Mouse (Mus musculus) adrenal gland, postnatal 36 days (tissue): Measurements from ENCODE around the gene Spsb4. TPM values are rescaled to one million over a fixed set of nuclear protein-coding genes. Genes with fewer than 3 reads are reported as not detected.

ENCODE experiments used
- DNase-seq, 2 experiments: peaks; one replicate each; pipeline ENCODE4 v3.0.0; 2021; ENCODE audit warnings: mixed read lengths in 1 of 2
- total RNA-seq, 2 experiments: library from RNA; stranded (reverse); gene quantifications; 2 replicates each; pipeline ENCODE4 v1.2.3; 2021

Spsb4 gene
- total RNA-seq, 2 experiments from 2014 or later, result 0.93 to 0.99 TPM

DNA sequence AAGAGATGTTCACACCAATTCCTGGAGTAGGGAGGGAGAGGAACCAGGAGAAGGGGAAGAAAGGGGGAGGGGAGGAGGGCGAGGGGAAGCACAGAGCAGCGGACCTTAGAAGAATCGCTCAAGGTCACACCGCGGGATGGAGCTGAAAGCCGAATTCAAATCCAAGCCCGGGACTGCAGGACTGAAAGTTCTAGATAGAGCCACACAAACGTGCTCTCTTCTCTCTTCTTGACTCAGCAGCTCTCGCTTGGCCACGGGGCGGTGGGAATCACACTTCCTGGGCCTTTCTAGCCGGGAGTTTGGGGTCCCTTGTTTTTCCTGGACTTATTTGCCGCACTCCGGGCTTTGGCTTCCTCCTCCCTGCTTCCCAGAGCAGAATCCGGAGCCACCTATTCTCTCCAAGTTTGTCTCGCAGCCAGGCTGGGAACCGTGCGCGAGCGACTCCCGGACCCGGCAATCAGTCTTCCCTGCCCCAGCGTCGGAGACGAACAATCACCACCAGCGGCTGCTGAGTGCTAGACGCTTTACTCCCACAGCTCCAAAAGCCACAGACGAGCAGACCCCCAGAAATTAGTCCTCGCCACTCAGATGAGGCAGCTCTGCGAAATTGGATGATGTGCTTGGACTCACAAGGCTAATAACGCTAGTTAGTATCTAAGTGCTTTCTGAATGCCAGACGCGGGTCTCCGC lies 1.4 kb downstream of the Spsb4 start:
- DNase-seq, result peak; percentile 46 to 49

DNA sequence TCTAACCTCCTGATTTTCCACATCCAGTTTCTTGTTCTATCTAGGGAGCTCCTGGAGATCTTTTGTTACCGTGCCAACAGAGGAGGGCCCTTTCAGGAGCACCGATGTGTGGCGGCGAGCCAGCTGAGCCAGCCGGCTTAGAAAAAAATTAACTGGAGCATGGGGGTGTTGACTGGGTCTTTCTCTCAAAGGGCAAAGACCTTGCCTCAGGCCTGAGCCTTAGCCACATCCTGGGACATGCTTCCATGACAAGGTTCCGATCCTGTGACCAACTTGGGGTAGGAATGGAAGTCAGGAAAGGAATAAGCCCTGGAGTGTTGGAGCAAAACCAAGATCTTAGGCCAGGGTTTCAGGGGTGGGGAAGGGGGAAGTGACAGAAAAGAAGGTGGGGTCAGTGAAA lies 2.9 kb downstream of the Spsb4 start:
- DNase-seq, result peak in 1 of 2 experiments; percentile 10

DNA sequence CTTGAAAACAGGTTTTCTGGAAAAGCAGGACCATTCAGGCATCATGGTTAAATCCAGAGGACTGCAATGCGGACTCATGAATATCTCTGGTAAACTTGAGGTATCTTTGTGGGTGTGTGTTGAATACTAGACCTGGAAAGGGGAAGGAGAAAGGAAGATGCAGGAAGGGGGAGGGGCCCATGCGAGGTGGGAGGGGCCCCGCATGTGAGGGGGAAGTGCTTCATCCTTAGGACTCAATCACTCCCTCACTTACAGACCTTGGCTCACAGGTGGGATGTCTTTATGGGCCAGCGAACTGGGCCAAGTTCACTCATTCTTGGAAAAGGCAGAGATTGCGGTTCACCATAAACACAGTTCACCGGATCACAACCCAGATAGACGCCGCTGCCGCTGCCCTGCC lies 4.9 kb downstream of the Spsb4 start:
- no peak for DNase-seq

DNA sequence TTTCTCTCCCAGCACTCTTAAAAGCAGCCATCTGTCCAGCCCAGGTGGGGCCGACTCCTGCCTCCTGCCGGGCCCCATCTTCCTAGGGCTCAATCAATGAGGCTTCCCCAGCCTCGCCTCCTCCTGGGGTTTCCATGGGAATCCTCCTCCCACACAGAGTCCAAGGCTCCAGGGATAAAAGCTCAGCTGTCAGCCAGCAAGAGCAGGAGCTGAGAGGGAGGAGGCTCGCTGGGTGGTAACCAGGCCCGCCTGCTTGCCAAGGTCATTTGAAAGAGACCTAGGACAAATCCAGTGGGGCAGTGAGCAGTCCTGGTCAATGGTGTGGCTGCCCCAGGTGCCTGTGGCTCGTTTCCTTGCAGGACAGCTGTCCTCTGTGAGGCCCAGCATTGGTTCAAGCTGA lies 5.5 kb downstream of the Spsb4 start:
- peak; percentile 40 to 46 for DNase-seq

DNA sequence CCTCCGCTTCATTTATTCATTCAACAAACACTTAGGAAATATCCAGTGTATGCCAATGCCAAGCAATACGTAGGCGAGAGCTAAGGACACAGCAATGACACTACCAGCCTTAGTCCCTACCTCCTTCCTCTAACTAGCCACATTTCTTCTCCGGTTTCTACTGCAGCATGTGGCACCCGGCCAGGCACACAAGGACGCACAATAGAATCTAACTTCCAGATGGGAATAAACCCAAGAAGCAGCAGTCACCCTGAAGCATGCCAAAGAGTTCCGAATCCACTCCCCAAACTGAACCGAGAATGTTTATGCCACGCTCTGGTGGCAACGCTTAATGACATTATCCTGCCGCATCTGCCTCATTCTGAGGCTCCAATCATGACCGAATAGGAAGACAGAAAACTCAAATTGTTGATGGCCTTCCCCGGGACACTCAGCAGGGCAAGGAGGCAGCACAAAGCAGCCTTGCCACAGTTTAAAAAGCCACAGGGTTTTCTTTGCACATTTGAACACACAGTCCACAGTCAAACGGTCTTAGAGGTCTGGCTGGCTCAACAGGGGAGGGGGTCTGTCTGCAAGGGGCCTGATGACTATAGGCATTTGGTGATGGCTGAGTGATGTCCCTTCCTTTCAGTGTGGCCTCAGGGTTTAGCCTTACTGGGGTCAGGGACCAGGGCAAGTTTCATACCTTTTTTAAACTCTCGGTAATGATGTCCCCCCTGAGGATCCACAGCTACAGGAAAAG lies 7.0 kb downstream of the Spsb4 start:
- peak; percentile 67 for DNase-seq

DNA sequence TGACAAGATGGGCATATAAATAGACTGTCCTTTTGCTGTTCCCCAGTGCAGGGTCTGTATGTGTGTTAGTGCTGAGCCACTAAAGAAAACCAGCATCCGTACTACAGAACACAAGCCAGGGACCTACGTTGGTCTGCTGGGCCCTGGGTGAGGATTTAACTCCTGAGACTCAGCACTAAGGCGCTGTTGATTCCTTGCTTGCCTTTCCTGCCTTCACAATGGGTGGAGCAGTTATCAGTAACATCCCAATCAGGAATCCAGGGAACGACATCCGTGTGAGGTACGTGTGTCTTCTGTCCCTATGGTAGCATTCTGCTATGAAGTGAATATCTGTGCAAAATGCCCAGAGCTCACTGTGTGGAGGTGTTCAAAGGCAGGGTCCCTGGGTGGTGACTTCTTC lies 8.2 kb downstream of the Spsb4 start:
- no peak for DNase-seq

DNA sequence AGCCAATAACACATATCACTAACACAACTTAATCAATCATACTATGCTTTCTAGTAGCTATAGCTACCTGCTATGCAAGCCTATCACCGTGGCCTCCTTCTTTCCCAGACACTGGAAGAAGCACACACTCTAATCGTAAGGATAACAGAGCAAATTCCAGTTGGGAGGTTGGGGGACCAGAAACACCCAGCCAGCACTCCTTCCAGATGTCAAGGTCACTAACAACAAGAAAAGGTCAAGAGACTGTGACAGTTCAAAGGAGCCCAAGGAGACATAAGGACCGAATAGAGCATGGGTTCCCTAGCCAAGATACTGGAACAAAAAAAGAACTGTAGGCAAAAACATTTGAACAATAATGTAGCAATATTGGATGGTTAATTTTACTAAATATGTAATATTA lies 13.9 kb downstream of the Spsb4 start:
- no peak for DNase-seq

DNA sequence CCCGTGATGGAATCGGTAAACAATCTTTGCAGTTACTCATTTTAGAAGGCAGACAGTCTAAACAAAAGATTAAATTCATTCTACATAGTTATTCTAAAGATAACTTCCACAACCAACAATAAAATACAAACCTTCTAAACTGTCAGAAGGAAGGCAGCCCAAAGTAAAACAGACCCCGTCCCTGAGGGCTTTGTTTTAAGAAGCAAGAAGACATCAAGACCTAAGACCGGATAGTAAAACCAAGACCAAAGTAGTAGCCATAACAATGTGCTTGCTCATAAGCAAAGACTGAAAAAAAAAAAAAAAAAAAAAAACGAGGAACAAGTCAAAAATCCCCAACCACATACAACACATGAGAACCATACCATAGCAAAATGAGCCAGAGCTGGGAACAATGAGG lies 15.5 kb downstream of the Spsb4 start:
- no peak for DNase-seq

DNA sequence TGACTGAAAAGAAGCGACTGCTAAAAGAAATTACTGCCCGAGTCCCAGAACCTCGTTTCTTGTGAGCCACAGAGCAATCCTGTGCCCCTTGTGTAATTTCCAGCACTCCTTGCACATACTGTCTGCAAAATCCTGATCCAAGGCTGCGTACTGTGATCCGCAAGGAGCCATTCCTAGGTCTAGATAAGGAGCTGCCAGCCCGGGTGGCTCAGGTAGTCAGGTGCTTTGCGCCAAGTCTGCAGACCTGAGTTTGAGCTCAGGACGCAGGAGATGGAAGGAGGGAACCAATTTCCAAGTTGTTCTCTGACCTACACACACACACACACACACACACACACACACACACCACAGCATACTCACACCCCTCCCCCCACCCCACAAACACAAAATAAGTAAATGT lies 16.0 kb downstream of the Spsb4 start:
- no peak for DNase-seq

DNA sequence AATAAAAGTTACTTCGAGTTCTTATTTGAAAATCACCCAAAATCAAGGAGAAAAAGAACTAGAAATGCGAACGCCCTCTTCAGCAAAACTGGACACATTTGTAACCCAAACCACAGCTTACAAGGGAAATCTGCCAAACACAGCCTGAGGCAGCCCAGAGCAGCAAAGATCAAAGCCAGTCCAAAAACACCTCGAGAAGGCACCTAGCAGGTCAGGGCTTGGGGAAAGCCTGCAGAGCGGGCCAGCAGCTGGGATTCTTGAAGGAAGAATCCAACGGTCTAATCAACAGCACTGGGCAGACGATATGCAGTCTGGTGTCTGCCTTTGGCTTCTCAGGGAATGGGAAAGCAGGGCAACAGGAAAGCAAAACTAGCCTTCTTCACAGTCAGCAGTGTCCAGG lies 16.6 kb downstream of the Spsb4 start:
- DNase-seq, result no peak

DNA sequence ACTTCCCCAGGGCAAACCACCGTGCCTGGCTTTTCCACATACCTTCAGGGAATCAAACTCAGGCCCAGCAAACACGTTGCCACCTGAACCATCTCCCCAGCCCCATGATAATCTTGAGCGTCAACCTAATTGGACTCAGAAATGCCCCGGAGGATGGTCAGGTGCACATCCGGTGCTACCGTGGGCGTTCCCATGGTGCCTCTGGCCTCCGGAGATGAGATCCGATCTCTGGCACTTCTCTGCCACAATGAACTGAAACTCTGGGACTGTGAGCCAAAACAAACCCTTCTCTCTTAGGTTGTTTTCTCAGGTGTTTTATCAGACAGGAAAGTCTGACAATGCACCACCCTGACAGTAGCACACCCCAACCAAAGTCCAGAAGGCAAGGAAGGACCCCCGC lies 17.2 kb downstream of the Spsb4 start:
- no peak for DNase-seq

DNA sequence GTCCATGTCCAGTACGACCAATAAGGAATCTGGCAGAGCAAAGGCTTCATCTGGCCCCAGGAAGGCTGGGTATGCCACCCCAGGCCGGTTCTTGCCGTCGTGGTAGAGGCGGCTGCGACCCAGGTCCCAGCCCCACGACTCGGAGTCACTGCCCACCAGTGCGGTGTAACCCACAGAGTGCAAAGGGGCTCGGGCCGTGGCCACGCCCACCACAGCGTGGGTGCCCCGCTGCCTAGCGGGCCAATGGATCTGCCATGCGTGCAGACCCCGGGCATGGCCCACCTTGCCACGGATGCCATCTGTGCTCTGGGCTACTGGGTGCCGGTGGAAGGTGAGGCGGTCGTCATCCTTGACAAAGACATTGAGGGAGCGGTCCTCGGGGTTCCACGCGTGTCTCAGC lies 22.9 kb downstream of the Spsb4 start:
- no peak for DNase-seq

DNA sequence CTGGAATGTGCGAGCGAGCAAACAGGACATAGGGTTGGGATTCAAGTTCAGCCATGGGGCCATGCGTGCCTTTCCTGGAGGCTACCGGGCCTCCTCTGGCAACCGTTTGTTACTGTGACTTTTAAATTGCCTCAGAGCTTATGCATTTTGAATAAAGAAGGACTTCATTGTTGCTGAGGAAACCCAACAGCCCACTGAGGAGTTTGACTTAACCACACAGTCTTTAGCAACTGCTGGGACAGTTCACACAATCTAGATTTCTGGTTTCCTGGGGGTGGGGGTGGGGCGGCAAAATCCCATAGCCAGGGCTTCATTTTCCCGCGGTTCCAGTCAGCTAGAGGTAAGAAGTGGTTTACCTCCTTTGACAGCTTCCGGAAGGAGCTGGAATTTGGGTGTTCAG lies 23.9 kb downstream of the Spsb4 start:
- DNase-seq, result no peak

DNA sequence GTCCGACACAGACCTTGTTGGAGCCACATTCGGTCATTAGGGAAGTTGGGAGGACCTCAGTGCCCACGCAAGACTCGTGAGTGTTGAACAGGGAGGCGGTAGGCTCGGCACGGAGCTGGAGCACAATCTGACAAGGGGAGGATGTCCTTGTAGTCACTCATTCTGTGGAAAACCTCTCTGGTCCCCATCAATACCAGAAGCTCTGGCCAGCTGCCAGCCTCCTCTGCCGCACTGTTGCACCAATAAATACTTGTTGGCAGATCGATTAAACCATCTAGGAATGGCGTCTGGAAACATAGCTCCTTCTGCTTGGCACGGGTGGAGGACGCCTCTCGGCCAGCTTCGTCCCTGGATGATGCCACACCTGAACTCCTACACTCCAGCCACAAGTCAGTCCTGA lies 27.5 kb downstream of the Spsb4 start:
- DNase-seq, result no peak

DNA sequence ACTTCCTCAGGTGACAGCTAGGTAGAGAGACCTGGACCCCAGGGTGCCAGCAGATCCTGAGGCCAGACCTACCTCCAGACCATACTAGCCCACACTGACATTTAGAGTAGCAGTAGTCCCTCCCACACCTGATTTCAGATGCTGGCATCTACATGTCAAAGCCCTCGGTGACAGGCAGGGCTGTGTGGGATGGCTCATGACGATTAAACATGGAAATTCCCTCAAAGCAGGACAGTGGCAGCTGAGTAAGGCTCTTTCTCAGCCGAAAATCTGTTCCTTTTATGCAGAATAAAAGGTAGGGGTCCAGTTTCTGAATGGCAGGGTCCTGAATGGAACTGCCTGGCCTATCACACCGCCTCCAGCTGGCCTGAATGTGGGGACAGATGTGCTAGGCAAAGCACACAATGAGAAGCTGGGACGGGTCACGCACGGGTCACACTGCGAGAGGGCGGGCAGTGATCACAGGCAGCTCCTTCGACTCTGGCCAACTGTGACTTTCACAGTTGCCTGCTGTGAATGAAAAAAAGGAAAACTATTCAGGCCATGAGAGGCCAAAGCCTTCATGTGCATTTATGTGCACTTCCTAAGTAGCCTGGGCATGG lies 29.2 kb downstream of the Spsb4 start:
- DNase-seq, result no peak

DNA sequence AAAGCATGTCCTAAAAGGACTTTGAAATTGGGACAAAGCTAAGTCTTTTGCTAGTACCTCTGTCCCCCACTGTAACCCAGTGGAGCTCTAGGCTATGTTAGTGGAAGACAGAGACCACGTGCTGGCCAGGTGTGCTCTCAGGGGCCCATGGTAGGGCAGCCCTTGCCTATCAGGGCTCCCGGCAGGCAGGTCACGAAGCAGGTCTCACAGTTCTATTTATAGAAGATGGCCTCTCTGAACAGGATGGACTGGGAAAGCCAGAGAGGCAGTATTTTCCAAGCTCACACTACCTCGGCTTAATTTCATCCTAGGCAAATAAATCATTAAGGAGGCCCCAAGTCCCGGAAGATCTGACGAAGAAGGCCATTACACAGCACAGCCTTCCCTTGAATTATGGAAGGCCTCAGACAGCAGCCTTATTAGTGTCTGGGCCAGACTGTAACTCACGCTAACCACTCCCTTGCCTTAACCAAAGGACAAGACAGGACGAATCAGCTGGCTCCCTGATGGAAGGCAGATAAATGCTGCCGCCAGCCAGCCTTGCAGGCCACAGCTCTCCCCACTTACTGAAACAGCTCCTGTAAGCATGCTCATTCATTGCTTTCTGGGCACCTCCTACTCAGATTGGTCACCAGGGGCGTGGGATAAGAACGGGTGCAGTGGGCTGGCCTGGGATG lies 31.7 kb downstream of the Spsb4 start:
- no peak for DNase-seq

DNA sequence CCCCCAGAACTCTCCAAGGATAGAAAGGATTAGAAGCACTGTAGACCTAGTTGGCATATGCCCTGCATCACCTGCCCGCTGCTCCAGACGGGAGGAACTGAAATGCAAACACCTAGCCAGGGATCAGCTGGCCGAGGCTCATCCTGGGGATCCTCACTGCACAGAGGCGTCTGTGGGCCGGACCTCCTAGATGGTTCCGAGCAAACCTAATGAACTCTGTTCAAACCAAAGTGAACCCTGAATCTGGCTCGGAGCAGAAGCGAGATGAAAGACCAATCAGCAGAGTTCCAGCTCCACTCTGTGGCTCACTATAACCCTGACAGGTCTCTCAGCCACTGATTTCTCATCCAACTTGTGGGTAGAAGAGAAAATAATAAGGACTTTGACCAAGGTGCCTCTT lies 34.6 kb downstream of the Spsb4 start:
- DNase-seq, result no peak

DNA sequence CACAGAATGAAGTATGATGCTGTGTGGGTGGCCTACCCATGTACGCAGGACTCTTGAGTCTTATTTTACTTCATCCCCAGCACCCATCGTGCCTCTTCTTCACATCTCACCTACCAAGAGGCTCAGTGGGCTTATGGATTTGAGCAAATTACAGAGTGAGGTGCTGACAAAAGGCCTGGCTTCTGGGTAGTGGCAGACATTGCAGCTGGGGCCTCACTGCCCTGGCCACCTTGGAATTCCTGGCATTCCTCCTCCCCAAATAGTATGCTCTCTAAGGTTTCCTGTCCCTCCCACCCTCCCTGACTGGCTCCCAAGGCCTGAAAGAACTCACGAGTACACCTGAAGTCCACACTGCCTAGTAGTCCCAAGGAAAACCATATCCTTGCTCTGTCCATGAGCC lies 35.7 kb downstream of the Spsb4 start:
- DNase-seq, result no peak

DNA sequence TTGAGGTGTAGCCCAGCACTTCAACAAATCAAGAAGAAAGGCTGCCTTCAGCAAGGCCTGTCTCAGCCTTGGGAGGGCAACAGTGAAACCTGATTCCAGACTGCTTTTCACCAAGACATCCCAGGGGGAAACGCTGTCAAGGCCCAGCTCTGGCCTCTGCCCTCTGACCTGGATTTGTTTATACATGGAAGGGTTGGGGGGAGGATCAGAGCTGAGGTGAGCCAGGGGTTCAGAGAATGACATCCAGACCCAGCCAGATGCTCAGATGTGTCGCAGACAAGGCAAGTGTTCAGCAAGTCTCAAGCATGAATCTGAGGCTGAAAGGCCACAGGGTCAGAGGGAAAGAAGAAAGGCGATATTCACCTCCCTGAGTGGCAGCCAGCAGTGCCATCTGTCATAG lies 36.3 kb downstream of the Spsb4 start:
- DNase-seq, result peak in 1 of 2 experiments; percentile 13

DNA sequence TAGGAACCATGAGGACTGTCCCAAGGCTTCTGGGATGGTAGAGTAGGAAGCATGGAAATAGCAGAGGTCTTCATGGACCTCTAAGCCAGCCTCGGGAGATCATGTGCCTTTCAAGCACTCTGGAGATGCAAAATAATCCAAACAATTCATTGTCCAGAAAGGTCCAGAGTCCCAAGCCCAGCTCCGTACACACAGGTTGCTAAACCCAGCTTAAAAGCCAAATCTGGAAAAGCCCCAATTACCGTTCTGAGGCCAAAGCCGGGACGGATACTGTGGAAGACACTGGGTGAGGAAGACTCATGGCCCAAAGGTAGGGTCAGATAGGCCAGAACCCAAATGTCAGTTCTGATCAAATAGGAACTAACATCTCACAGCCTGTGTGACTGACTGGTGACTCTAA lies 36.8 kb downstream of the Spsb4 start:
- no peak for DNase-seq

DNA sequence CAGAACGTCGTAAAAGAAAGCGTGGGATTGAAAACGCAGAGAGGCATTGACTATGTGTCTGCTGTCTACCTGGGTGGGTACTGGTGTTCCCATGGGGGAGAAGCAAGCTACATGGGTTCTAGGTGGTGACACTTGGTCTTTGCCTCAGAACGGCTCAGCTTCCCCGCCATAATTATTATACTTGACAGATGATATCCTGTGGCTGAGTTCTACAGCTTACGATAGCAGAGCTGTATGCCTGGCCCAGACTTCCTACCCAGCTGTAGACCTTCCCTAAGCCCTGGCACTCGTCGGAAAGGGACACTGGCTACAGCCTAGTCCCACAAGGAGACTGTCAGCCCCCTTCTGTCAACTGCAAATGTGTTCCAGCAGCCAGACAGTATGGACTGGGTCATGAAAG lies 37.5 kb downstream of the Spsb4 start:
- no peak for DNase-seq

DNA sequence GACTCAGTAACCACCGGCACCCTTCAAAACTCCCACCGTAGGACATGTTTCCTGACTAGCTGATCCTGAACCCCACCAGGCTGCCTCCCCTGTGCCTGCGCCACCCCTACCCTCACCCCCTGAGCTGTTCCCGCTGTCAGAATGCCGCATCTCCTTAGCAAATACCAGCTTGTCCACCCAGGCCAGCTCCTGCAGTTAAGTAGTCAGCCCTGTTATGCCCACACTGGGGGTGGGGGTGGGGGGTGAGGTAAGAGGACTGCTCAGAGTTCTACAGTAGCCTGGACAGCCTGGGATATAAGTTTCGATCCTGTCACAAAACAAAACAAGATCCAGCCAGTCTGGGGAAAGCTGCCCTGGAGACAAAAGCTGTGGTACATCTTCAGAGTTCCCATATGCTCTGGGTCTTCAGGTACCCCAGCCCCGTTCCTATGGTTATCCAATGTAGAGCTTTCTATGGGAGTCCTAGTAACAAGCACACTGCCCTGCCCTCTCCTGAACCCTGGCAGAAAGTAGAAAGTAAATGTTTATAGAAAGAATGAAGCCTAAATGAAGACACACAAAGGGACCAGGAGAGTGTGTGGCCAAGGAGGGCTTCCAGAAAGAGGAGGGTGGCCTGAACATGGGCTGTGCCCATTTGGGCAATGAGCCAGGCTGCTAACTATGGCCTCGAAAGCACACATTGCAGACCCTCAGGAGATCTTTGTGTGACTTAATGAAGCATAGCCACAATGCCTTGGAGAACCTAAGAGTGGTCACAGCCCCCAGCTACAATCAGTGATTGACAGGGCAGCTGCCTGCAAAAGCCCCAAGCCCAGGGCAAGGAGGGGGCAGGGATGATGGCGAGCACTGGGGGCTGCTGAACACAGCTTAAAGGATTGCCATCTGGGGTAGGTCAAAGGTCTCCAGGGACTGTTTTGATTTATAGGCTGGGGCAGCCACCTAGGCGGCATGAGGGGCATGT lies 38.3 kb downstream of the Spsb4 start:
- no peak for DNase-seq
